Mouse (Mus musculus) CD4-positive naive resting alpha-beta T cell, adult 76 days (primary cell): Measurements from ENCODE around the gene Zfp428. TPM values are rescaled to one million over a fixed set of nuclear protein-coding genes. Genes with fewer than 3 reads are reported as not detected.

Experiments
- total RNA-seq: library from RNA; stranded (reverse); gene quantifications from one replicate; pipeline ENCODE4 v1.2.4, GENCODE M21; 2023

Zfp428 gene
- 1.7 TPM for total RNA-seq

GRCm38 (mm10) chr7:24506838-24507725, at the start of gene Zfp428:
Gene Zfp428 (plus strand): TSS chr7:24507006.

DNA sequence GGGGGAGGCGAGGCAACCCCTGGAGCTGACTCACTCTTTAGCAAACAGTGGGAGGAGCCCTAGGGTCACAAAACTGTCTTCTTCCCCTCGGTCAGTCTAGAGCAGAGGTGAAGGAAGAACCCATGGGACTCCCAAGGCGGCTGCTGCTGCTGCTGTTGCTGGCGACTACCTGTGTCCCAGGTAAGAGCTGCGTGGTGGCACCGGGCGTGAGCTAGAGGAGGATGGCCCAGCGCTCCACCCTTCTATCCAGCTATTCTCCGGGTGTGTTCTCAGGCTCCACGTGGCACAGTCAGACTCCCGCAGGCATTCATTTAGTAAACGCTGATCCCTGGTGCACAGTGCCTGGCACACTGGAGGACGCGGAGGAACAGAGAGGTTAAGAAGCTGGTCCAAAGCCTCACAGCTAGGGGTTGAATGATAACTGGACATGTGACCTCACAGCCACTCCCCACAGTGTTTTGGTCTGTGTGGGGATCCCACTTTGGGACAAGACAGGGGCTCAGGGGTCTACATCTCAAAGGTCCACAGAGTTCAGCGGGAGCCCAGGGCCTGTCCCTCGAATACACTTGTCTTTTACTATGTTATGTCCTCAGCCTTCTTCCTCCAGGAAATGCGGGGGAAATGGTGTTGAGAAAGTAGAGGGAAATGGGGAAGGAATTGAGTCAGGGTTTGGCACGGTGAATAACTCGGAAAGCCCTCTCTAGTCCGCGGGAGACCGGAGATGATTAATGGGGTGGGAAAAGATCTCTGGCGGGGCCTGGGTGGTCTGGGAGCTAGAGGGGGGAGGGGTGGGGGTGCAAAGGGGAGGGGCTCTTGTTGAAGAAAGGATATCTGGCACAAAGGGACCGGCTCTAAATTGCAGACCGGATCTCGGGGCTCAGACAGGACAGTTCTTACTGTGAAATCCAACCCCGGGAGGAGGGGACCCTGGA, 44.2 kb upstream of the Zfp428 start, which contains the start of gene Plaur:
Gene Plaur (plus strand): TSS at position 97 of the 932 bp plus-strand sequence.

DNA sequence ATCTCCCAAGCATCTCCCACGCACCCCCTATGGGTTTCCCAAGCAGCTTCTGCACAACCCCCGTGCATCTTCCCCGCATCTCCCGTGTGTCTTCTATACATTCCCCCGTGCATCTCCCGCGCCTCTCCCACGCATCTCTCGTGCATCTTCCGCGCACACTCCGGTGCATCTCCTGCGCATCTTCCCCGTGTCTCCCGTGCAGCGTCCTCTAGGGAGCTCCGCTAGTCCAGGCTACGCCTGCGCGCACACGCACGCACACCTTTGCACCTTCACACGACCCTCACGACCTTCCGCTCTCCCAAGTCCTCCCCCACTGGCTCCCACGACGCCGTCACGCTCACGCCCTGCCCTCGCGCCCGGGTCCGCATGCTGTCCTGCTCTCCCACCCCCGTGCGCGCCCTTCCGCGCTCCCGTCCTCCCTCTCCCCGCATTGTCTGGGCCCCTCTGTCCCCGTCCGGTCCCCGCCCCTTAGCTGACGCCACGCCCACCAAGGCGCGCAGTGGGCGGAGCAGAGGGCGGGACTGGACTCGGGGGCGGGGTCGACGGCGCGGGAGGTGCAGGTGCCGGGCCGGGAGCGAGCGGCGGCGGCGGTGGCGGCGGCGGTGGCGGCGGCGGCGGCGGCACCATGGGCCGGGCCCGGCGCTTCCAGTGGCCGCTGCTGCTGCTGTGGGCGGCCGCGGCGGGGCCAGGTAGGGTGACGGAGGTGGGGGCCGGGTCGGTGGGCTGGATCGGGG, 25.2 kb upstream of the Zfp428 start, which contains the start of gene Cadm4:
Gene Cadm4 (plus strand): TSS at position 550 of the 734 bp plus-strand sequence.

GRCm38 (mm10) chr7:24512355-24512754, 5.5 kb downstream of the Zfp428 start, which contains the start of gene AC161166.1:
Gene AC161166.1 (minus strand): TSS chr7:24512455.

GRCm38 (mm10) chr7:24530062-24530931, 23.5 kb downstream of the Zfp428 start, which contains the start of gene Irgq:
Gene Irgq (plus strand): TSS chr7:24530689.

DNA sequence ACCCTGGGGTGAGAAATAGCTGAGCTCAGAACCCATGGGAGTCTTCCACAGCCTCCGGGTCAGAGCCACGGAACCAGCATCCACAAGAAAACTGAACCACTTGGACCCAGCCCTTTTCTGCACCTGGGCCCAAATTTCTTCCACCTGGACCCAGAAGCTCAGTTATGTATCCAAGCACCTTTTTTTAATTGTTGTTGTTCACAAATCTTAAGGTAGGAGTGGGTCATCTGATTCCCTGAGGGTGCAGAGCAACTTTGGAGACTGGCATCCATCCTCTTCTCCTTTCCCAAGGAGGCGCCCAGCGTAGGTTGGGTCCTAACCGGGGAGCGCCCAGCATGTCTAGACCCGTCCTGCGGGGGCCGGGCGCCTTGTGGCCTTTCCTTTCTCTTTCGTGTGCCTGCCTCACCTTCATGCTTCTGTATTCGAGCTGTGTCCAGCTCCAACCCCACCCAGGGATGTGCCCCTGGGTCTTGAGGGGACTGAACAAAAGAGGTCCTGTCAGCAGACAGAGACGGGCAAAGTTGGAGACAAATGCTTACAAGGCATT, 39.3 kb downstream of the Zfp428 start, which contains the start of the genes Pinlyp and Xrcc1:
Gene Pinlyp (minus strand): TSS at position 51 of the 547 bp plus-strand sequence.
Gene Xrcc1 (plus strand): TSS at position 222 of the 547 bp plus-strand sequence.

Other genes with a start within 250 kb of the Zfp428 start
- gene Zfp93, start 236.6 kb upstream of the Zfp428 start, total RNA-seq: 2.5 TPM
- gene Zfp61, start 205.8 kb upstream of the Zfp428 start, total RNA-seq: 7.8 TPM
- 2.6 TPM for gene Zfp94, start 190.3 kb upstream of the Zfp428 start, total RNA-seq
- gene Tescl, start 173.1 kb upstream of the Zfp428 start, total RNA-seq: not detected
- gene Lypd5, start 157.8 kb upstream of the Zfp428 start, total RNA-seq: not detected
- gene Kcnn4, start 136.7 kb upstream of the Zfp428 start, total RNA-seq: 175 TPM
- 142 TPM for gene Smg9, start 107.4 kb upstream of the Zfp428 start, total RNA-seq
- gene Irgc1, start 54.7 kb upstream of the Zfp428 start, total RNA-seq: 3.0 TPM
- gene Plaur, start 44.5 kb upstream of the Zfp428 start, total RNA-seq: 214 TPM
- gene Cadm4, start 25.0 kb upstream of the Zfp428 start, total RNA-seq: 0.76 TPM
- gene AC161166.1, start 5.4 kb downstream of the Zfp428 start, total RNA-seq: not detected
- gene Irgq, start 23.7 kb downstream of the Zfp428 start, total RNA-seq: 12.6 TPM
- gene Pinlyp, start 39.1 kb downstream of the Zfp428 start, total RNA-seq: not detected
- 45.6 TPM for gene Xrcc1, start 39.3 kb downstream of the Zfp428 start, total RNA-seq
- 6.5 TPM for gene Ethe1, start 80.5 kb downstream of the Zfp428 start, total RNA-seq
- not detected for gene Zfp575, start 80.6 kb downstream of the Zfp428 start, total RNA-seq
- 13.4 TPM for gene Phldb3, start 103.8 kb downstream of the Zfp428 start, total RNA-seq
- gene Lypd3, start 129.5 kb downstream of the Zfp428 start, total RNA-seq: not detected
- gene Tex101, start 169.7 kb downstream of the Zfp428 start, total RNA-seq: not detected
- gene BC049730, start 202.2 kb downstream of the Zfp428 start, total RNA-seq: not detected
- gene Gm4763, start 219.9 kb downstream of the Zfp428 start, total RNA-seq: not detected